Mouse (Mus musculus) stomach, postnatal 0 days (tissue): ENCODE measurements at regions not wholly inside any gene's neighbourhood (a gene's known extent, or its start where the extent isn't known, plus 50 kb on each side); places are given as distances from the start of the nearest gene placed in this dataset.

ENCODE experiments used
- CTCF ChIP-seq: IDR thresholded peaks from 2 replicates; pipeline ENCODE4 v1.5.1; 2016; ENCODE audit warnings: antibody characterized with exemption, low read depth, mild to moderate bottlenecking, moderate library complexity
- EP300 ChIP-seq: optimal IDR thresholded peaks from 2 replicates; pipeline ENCODE3; 2016; ENCODE audit warnings: antibody characterized with exemption

DNA sequence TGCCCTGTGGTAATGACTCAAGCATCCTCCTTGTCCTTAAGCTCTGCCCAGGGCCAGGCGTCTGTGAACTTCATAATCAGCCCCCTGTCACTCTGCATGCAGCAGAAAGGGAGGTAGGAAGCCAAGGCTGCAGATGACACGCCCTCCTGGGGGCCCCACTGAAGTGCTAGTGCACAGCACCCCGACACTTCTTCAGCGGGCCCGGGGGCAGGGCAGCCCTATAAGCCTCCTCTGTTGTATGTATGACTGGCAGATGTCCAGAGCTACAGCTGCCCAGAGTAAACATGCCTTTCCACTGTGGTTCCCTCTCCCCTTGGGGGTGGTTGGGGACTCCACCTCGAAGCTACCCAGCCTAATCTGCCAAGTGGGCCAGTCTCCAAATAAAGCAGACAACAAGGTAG, 107.2 kb upstream of the Vps8 start:
- no peak for TF ChIP-seq CTCF
- no peak for TF ChIP-seq EP300
